Mouse (Mus musculus): ENCODE measurements around the gene Syne1. TPM values are rescaled to one million over a fixed set of nuclear protein-coding genes. Genes with fewer than 3 reads are reported as not detected.

The Syne1 gene
- polyA plus RNA-seq, 1 experiment from 2014 or later = 17.8 TPM

DNA sequence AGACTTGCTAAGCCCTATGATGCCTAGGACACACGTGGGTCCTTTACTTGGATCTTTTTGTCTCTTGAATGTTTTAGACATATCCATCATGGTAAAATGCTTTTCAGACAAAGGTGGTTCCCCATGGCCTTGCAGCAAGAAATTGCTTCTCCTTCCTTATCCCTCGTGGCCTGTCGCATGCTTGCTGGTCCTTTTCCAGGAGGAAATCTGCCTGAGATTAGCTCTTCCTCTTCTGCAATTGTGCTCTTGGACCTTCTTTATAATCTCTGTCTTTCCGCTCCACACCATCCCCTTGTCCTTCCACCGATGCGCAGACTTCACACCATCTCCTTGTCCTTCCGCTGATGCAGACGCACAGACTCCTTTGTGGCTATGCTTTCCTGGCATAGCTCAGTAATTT is 18.8 kb upstream of the Syne1 start:
- Histone ChIP-seq H3K9ac (replicated peaks; ENCODE audit: low read length) (no peak overlapping the region), H3K4me1 (ENCODE audit: control insufficient read depth, insufficient read depth, low read length) (no peaks in the 10 kb centered on the region), H3K4me3 (replicated peaks; ENCODE audit: low read depth, low read length) (no peak overlapping the region), H3K27me3 (ENCODE audit: control insufficient read depth, insufficient read depth, low read length) (no peaks in the 10 kb centered on the region), H3K36me3 (ENCODE audit: control insufficient read depth, insufficient read depth, low read length) (no peaks in the 10 kb centered on the region), H3K27ac (replicated peaks; ENCODE audit: low read depth, low read length) (no peak overlapping the region), H3K9me3 (ENCODE audit: control insufficient read depth, low read length) (no peaks in the 10 kb centered on the region), H3K4me2 (ENCODE audit: low read length) (no peak overlapping the region)
- DNase-seq (no peak), ATAC-seq (ENCODE audit: low FRiP score, low TSS enrichment) (no peak)
- WGBS = 91% methylated on average over 8 of the region's 8 CpGs

DNA sequence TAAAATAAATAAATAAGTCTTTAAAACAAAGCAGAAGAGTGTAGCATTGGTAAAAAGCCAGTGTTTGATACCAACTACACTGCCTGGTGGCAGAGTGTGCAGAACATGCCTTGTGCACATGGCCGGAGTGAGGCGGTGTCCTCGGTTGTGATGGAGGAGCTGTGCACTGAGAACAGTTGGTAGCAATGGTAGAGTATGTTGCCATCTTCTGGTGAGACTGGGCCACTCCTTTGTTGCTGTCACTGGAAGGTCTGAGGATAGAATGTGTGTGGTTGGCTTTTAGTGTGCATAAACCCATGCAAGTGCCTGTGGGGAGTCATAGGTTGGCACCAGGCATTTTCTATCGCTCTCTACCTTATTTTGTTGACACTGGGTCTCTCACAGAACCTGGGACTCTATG is 17.7 kb upstream of the Syne1 start:
- Histone ChIP-seq H3K36me3 (ENCODE audit: control insufficient read depth, insufficient read depth, low read length) (no peaks in the 10 kb centered on the region), H3K4me1 (ENCODE audit: control insufficient read depth, insufficient read depth, low read length) (no peaks in the 10 kb centered on the region), H3K9me3 (ENCODE audit: control insufficient read depth, low read length) (no peaks in the 10 kb centered on the region), H3K9ac (replicated peaks; ENCODE audit: low read length) (no peak overlapping the region), H3K27me3 (ENCODE audit: control insufficient read depth, insufficient read depth, low read length) (no peaks in the 10 kb centered on the region), H3K4me2 (ENCODE audit: low read length) (no peak overlapping the region), H3K27ac (replicated peaks; ENCODE audit: low read depth, low read length) (no peak overlapping the region), H3K4me3 (replicated peaks; ENCODE audit: low read depth, low read length) (no peak overlapping the region)
- DNase-seq (no peak), ATAC-seq (ENCODE audit: low FRiP score, low TSS enrichment) (no peak)
- 88% methylated on average over 4 of the region's 4 CpGs for WGBS

DNA sequence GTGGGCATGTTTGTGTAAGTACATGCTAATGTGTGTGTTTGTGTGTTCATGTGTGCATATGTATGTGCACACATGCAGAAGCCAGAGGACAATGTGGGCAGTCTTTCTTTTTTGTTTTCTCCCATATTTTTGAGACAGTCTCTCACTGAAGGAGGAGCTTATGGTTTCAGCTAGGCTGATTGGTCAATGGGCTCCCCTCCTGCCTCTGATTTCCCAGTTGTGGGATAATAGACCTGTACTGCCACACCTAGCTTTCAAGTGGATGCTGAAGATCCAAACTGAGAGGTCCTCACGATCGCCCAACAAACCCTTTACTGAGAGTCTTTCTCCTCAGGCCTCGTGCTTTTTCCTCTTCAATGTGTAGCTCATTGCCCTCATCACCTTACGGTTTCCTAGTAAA is 10.4 kb upstream of the Syne1 start:
- Histone ChIP-seq H3K27me3 (ENCODE audit: control insufficient read depth, insufficient read depth, low read length) (no peaks in the 10 kb centered on the region), H3K4me2 (ENCODE audit: low read length) (no peak overlapping the region), H3K27ac (replicated peaks; ENCODE audit: low read depth, low read length) (no peak overlapping the region), H3K4me1 (ENCODE audit: control insufficient read depth, insufficient read depth, low read length) (no peaks in the 10 kb centered on the region), H3K9ac (replicated peaks; ENCODE audit: low read length) (no peak overlapping the region), H3K9me3 (ENCODE audit: control insufficient read depth, low read length) (no peaks in the 10 kb centered on the region), H3K4me3 (replicated peaks; ENCODE audit: low read depth, low read length) (no peak overlapping the region), H3K36me3 (ENCODE audit: control insufficient read depth, insufficient read depth, low read length) (no peaks in the 10 kb centered on the region)
- WGBS = 92% methylated on average over 4 of the region's 4 CpGs
- DNase-seq = no peak
- no peak for ATAC-seq (ENCODE audit: low FRiP score, low TSS enrichment)

DNA sequence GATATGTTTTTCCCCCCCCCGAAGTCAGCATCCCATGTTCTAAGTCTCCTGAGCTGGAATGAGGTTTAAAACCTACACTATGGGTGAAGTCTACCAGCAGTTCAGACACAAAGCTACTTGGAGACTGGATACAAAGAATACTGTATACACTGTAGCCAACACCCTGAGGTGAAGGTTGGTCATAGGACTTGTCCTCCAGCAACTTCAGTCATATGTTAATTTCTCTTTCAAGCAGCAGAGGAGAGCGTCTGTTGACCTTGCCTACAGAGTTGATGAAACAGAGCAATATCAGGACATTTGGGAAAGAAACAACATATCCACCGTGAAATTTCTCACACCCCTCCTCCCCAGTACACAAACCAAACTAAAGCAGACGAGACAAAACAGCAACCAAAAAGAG is 9.2 kb upstream of the Syne1 start:
- no peaks in the 10 kb centered on the region for H3K4me1 ChIP-seq (ENCODE audit: control insufficient read depth, insufficient read depth, low read length)
- H3K27me3 ChIP-seq (ENCODE audit: control insufficient read depth, insufficient read depth, low read length) = no peaks in the 10 kb centered on the region
- no peak overlapping the region for H3K27ac ChIP-seq (replicated peaks; ENCODE audit: low read depth, low read length)
- H3K4me2 ChIP-seq (ENCODE audit: low read length) = no peak overlapping the region
- 78% methylated on average over 4 of the region's 4 CpGs for WGBS
- H3K4me3 ChIP-seq (replicated peaks; ENCODE audit: low read depth, low read length) = no peak overlapping the region
- H3K9ac ChIP-seq (replicated peaks; ENCODE audit: low read length) = no peak overlapping the region
- no peaks in the 10 kb centered on the region for H3K36me3 ChIP-seq (ENCODE audit: control insufficient read depth, insufficient read depth, low read length)
- H3K9me3 ChIP-seq (ENCODE audit: control insufficient read depth, low read length) = no peaks in the 10 kb centered on the region
- ATAC-seq (ENCODE audit: low FRiP score, low TSS enrichment) (no peak), DNase-seq (no peak)

DNA sequence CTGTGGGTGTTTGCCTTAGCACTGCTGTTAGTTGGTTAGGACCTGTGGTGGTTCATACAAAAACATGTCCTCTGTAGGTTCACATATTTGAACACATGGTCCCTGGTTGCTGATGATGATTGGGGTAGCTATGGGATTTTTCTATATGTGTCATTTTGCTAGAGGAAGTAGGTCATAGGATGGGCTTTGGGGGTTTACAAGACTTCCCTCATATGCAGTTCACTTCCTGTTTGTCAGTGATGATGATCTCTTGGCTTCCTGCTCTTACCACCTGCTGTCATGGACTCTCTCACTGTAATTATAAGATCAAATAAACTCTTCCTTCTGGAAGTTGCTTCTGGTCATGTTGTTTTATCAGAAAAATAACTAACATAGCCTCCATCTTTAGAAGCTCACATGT is 7.5 kb upstream of the Syne1 start:
- Histone ChIP-seq H3K36me3 (ENCODE audit: control insufficient read depth, insufficient read depth, low read length) (no peaks in the 10 kb centered on the region), H3K9me3 (ENCODE audit: control insufficient read depth, low read length) (no peaks in the 10 kb centered on the region), H3K4me3 (replicated peaks; ENCODE audit: low read depth, low read length) (no peak overlapping the region), H3K27me3 (ENCODE audit: control insufficient read depth, insufficient read depth, low read length) (no peaks in the 10 kb centered on the region), H3K4me1 (ENCODE audit: control insufficient read depth, insufficient read depth, low read length) (no peaks in the 10 kb centered on the region), H3K9ac (replicated peaks; ENCODE audit: low read length) (no peak overlapping the region), H3K4me2 (ENCODE audit: low read length) (no peak overlapping the region), H3K27ac (replicated peaks; ENCODE audit: low read depth, low read length) (no peak overlapping the region)
- DNase-seq (no peak), ATAC-seq (ENCODE audit: low FRiP score, low TSS enrichment) (no peak)

DNA sequence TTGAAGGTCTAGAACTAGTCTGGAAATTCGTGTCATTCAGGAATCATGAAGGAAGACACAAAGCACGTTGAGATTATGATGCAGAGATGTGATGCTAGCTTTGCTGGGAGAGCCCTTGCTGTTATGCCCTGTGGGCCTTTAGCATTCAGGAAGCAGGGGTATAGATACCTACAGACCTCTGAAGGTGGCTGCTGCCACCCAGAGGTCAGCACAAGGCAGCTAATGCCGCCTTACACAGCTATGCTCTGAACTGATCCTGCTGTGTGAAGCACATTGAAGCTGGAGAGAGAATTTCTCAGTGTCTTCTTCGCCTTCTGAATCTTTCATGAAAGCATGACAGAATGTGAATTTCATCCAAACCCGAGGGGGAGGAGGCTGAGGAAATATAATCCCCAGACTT is 3.7 kb upstream of the Syne1 start:
- H3K36me3 ChIP-seq (ENCODE audit: control insufficient read depth, insufficient read depth, low read length) = no peaks in the 10 kb centered on the region
- no peaks in the 10 kb centered on the region for H3K9me3 ChIP-seq (ENCODE audit: control insufficient read depth, low read length)
- 23% methylated on average over 5 of the region's 5 CpGs for WGBS
- DNase-seq = peak; percentile 71
- no peak for ATAC-seq (ENCODE audit: low FRiP score, low TSS enrichment)
- H3K27me3 ChIP-seq (ENCODE audit: control insufficient read depth, insufficient read depth, low read length) = no peaks in the 10 kb centered on the region
- no peak overlapping the region for H3K4me3 ChIP-seq (replicated peaks; ENCODE audit: low read depth, low read length)
- H3K9ac ChIP-seq (replicated peaks; ENCODE audit: low read length) = no peak overlapping the region
- H3K27ac ChIP-seq (replicated peaks; ENCODE audit: low read depth, low read length) = no peak overlapping the region
- H3K4me1 ChIP-seq (ENCODE audit: control insufficient read depth, insufficient read depth, low read length) = no peaks in the 10 kb centered on the region; the same call in 1 of the 2 replicates
- no peak overlapping the region for H3K4me2 ChIP-seq (ENCODE audit: low read length)

DNA sequence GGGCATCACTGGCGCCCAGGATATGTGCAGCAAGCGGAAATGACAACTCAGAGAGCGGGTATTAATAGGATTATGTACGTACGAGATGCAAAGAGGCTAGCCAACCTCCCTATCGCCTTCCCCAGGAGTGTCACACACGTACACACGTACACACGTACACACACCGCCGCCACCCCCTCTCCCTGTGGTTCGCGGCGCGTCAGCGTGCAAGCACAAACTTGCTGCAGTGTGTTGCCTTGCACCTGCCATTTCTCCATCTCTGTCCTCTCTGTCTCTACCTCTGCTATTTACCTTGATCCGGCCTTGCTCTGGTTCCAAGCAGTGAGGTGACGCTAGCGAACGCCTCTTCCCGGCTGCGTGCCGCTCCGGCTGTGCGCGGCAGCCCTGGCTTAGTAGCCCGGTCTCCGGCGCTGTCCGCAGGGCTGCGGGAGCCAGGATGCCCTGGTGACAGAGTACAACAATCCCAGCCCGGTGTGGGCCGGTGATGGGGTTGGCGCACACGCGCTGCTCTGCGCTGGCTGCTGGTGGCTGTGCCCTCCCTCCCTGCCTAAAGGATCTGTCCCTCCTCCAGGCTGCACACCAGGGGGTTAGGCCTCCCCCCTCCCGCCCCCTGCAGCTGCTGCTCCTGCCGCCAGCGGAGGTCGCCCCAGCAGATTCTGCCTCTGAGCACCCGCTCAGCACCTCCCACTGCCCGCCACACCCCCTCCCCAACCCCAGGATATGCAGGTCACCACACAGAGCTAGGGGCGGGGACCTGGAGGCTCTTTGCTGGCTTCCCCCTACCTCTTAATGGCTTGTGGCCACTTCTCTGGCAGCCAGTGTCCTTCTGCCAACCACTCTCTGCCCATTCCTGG is 887 bp downstream of the Syne1 start:
- ATAC-seq (ENCODE audit: low FRiP score, low TSS enrichment) (peak; percentile 90), DNase-seq (peak; percentile 78)
- Histone ChIP-seq H3K4me2 (ENCODE audit: low read length) (peak overlapping the region; percentile 83), H3K27ac (replicated peaks; ENCODE audit: low read depth, low read length) (peak overlapping the region; percentile 81), H3K9me3 (ENCODE audit: control insufficient read depth, low read length) (no peaks in the 10 kb centered on the region), H3K4me3 (replicated peaks; ENCODE audit: low read depth, low read length) (peak overlapping the region; percentile 70), H3K4me1 (ENCODE audit: control insufficient read depth, insufficient read depth, low read length) (peaks cover 5% of the 10 kb centered on the region; the same call in 1 of the 2 replicates), H3K9ac (replicated peaks; ENCODE audit: low read length) (peak overlapping the region; percentile 79), H3K27me3 (ENCODE audit: control insufficient read depth, insufficient read depth, low read length) (no peaks in the 10 kb centered on the region), H3K36me3 (ENCODE audit: control insufficient read depth, insufficient read depth, low read length) (no peaks in the 10 kb centered on the region)
- WGBS = under 1% methylated on average over 43 of the region's 44 CpGs

DNA sequence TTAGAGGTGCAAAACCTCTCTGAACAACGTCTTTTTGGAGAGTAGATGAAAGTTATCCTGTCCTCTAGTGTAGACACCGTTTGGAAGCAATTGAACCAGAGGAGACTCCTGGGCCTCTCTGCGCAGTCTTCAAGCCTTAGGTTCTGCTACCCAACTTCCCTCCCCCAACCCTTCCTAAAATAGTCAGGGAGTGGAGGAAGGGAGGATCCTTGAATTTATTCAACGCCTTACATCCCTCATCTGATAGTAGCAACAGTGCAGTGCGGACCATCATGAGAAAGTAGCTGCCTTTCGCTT is 1.5 kb downstream of the Syne1 start:
- Histone ChIP-seq H3K36me3 (ENCODE audit: control insufficient read depth, insufficient read depth, low read length) (no peaks in the 10 kb centered on the region), H3K4me1 (ENCODE audit: control insufficient read depth, insufficient read depth, low read length) (peaks cover 5% of the 10 kb centered on the region; the same call in 1 of the 2 replicates), H3K9ac (replicated peaks; ENCODE audit: low read length) (peak overlapping the region; percentile 79), H3K4me2 (ENCODE audit: low read length) (peak overlapping the region; percentile 83), H3K27ac (replicated peaks; ENCODE audit: low read depth, low read length) (peak overlapping the region; percentile 81), H3K4me3 (replicated peaks; ENCODE audit: low read depth, low read length) (peak overlapping the region; percentile 70), H3K9me3 (ENCODE audit: control insufficient read depth, low read length) (no peaks in the 10 kb centered on the region), H3K27me3 (ENCODE audit: control insufficient read depth, insufficient read depth, low read length) (no peaks in the 10 kb centered on the region)
- 3% methylated on average over 6 of the region's 6 CpGs for WGBS
- ATAC-seq (ENCODE audit: low FRiP score, low TSS enrichment) (peak; percentile 5; the same call in 1 of the 2 replicates), DNase-seq (no peak)

DNA sequence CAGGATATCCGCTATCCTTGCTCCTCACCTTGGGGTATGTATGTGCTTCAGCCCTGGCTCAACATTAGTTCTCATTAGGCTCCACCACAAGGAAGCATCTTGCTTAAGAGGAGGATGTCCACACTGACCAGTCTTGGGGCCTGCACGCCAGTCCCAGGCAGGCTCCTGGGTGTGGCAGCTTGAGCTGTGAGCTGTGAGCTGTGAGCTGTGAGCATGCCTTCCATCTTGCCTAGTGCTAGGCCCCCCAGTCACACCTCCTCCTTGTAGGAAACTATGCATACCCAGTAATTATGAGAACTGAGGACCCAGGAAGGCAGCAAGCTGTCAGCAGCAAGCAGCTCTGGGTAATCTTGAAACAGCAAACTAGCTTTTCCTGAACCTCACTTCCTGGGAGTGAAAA is 2.6 kb downstream of the Syne1 start:
- DNase-seq (no peak), ATAC-seq (ENCODE audit: low FRiP score, low TSS enrichment) (no peak)
- H3K9me3 ChIP-seq (ENCODE audit: control insufficient read depth, low read length) = no peaks in the 10 kb centered on the region
- no peak overlapping the region for H3K4me3 ChIP-seq (replicated peaks; ENCODE audit: low read depth, low read length)
- H3K36me3 ChIP-seq (ENCODE audit: control insufficient read depth, insufficient read depth, low read length) = no peaks in the 10 kb centered on the region
- H3K9ac ChIP-seq (replicated peaks; ENCODE audit: low read length) = no peak overlapping the region
- no peak overlapping the region for H3K4me2 ChIP-seq (ENCODE audit: low read length)
- 89% methylated on average over 2 of the region's 2 CpGs for WGBS
- no peaks in the 10 kb centered on the region for H3K27me3 ChIP-seq (ENCODE audit: control insufficient read depth, insufficient read depth, low read length)
- H3K27ac ChIP-seq (replicated peaks; ENCODE audit: low read depth, low read length) = no peak overlapping the region
- H3K4me1 ChIP-seq (ENCODE audit: control insufficient read depth, insufficient read depth, low read length) = peaks cover 5% of the 10 kb centered on the region; the same call in 1 of the 2 replicates
